Mouse (Mus musculus): ENCODE results near the gene 5430427O19Rik. TPM values are rescaled to one million over a fixed set of nuclear protein-coding genes. Genes with fewer than 3 reads are reported as not detected.

Gene 5430427O19Rik
- 0.11 and 0.13 TPM in 2 replicates for polyA plus RNA-seq (2021; fragmentation: Nextera tagmentation)
- long read RNA-seq, experiment 1, partial matches to known transcripts: 0 of 3 reads
- long read RNA-seq, experiment 1, other reads (novel, unspliced or antisense): 1 of 3 reads
- long read RNA-seq, experiment 2: 0 reads

GRCm38 (mm10) chrX:85869914-85870483 lies at the start of gene 5430427O19Rik:
Gene 5430427O19Rik, plus strand, starts transcription at chrX:85870354.

Other genes with a start within 250 kb of the 5430427O19Rik start
- gene Gk, start 93.5 kb upstream of the 5430427O19Rik start, polyA plus RNA-seq (2021; fragmentation: Nextera tagmentation): 9.5 and 12.3 TPM in 2 replicates
- not detected in 2 replicates for gene Samt3, start 173.8 kb downstream of the 5430427O19Rik start, polyA plus RNA-seq (2021; fragmentation: Nextera tagmentation)

Data from left cerebral cortex, adult 6 months (tissue).